Mouse (Mus musculus): ENCODE data around the gene Rasgrp2. TPM values are rescaled to one million over a fixed set of nuclear protein-coding genes. Genes with fewer than 3 reads are reported as not detected.
A peak's percentile ranks its signal among the peaks of the same experiment; 100 is the strongest.

Gene Rasgrp2
- polyA plus RNA-seq, 2 experiments, result 27.5 to 27.6 TPM

DNA sequence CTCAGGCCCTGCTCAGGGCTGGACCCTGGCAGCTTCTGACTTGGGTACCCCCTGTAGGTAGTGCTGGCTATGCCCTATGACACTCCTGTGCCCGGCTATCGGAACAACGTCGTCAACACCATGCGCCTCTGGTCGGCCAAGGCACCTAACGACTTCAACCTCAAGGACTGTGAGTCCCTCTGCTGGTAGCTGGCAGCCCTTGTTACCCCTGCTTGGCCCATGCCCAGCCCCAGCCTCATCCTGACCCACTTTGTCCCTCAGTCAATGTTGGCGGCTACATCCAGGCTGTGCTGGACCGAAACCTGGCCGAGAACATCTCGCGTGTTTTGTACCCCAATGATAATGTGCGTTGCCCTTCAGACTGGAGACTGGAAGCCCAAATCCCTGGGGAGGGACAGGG is 11.1 kb upstream of the Rasgrp2 start:
- ATAC-seq (ENCODE audit: low FRiP score, low read depth), result no peak

DNA sequence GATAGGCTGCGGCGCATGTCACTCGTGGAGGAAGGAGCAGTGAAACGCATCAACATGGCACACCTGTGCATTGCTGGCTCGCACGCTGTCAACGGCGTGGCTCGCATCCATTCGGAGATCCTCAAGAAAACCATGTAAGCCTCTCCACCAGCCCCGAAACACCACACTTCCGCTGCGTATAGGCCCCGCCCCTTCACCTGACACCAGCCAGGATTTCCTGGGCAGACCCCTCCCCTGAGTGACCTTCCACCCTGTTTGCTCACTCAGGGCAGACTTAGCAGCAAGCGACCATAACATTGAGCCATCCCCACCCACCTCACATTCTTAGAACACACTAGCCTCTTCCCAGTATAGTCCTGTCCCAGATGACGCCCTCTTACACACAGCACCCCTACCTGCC is 9.3 kb upstream of the Rasgrp2 start:
- no peak for DNase-seq (ENCODE audit: low spot score)

More for the DNA sequence above, 11.1 kb upstream of the Rasgrp2 start:
- no peak for TF ChIP-seq POLR2A (IDR thresholded peaks at IDR 0.05; ENCODE audit: borderline replicate concordance, extremely low read depth, insufficient read depth, insufficient read length)
- Histone ChIP-seq H3K27me3 (ENCODE audit: control insufficient read depth, insufficient read depth, low read length) (no peaks in the 10 kb centered on the region), H3K36me3 (ENCODE audit: control insufficient read depth, insufficient read depth, low read length) (no peaks in the 10 kb centered on the region), H3K9ac (ENCODE audit: low read depth, low read length, severe bottlenecking) (no peak overlapping the region), H3K27ac (replicated peaks; ENCODE audit: low read depth, low read length) (no peak overlapping the region), H3K4me1 (ENCODE audit: control insufficient read depth, insufficient read depth, low read length) (peaks cover 13% of the 10 kb centered on the region), H3K4me2 (replicated peaks; ENCODE audit: low read depth, low read length, severe bottlenecking) (no peak overlapping the region), H3K4me3 (replicated peaks; ENCODE audit: low read length) (no peak overlapping the region), H3K9me3 (ENCODE audit: control insufficient read depth, low read length) (no peaks in the 10 kb centered on the region)
- DNase-seq (ENCODE audit: low spot score), result no peak
- 75% methylated on average over 13 of the region's 13 CpGs for WGBS

GRCm38 (mm10) chr19:6390251-6390650 is 8.9 kb upstream of the Rasgrp2 start:
- WGBS, result 55% methylated on average over 6 of the region's 6 CpGs
- no peak for TF ChIP-seq POLR2A (IDR thresholded peaks at IDR 0.05; ENCODE audit: borderline replicate concordance, extremely low read depth, insufficient read depth, insufficient read length)
- no peak overlapping the region for H3K4me3 ChIP-seq (replicated peaks; ENCODE audit: low read length)
- no peak overlapping the region for H3K4me2 ChIP-seq (replicated peaks; ENCODE audit: low read depth, low read length, severe bottlenecking)
- ATAC-seq (ENCODE audit: low FRiP score, low read depth), result no peak
- H3K27ac ChIP-seq (replicated peaks; ENCODE audit: low read depth, low read length), result no peak overlapping the region
- no peaks in the 10 kb centered on the region for H3K9me3 ChIP-seq (ENCODE audit: control insufficient read depth, low read length)
- no peaks in the 10 kb centered on the region for H3K36me3 ChIP-seq (ENCODE audit: control insufficient read depth, insufficient read depth, low read length)
- no peaks in the 10 kb centered on the region for H3K27me3 ChIP-seq (ENCODE audit: control insufficient read depth, insufficient read depth, low read length)
- DNase-seq (ENCODE audit: low spot score), result no peak
- H3K4me1 ChIP-seq (ENCODE audit: control insufficient read depth, insufficient read depth, low read length), result peaks cover 8% of the 10 kb centered on the region
- no peak overlapping the region for H3K9ac ChIP-seq (ENCODE audit: low read depth, low read length, severe bottlenecking)

More for the DNA sequence above, 9.3 kb upstream of the Rasgrp2 start:
- H3K4me3 ChIP-seq (replicated peaks; ENCODE audit: low read length), result peak overlapping the region; percentile 27
- H3K9ac ChIP-seq (ENCODE audit: low read depth, low read length, severe bottlenecking), result peak overlapping the region; percentile 31; the same call in 1 of the 2 replicates
- TF ChIP-seq POLR2A (IDR thresholded peaks at IDR 0.05; ENCODE audit: borderline replicate concordance, extremely low read depth, insufficient read depth, insufficient read length), result no peak
- H3K4me1 ChIP-seq (ENCODE audit: control insufficient read depth, insufficient read depth, low read length), result peaks cover 8% of the 10 kb centered on the region
- peak overlapping the region; percentile 49 for H3K4me2 ChIP-seq (replicated peaks; ENCODE audit: low read depth, low read length, severe bottlenecking)
- H3K36me3 ChIP-seq (ENCODE audit: control insufficient read depth, insufficient read depth, low read length), result no peaks in the 10 kb centered on the region
- no peaks in the 10 kb centered on the region for H3K27me3 ChIP-seq (ENCODE audit: control insufficient read depth, insufficient read depth, low read length)
- WGBS, result 5% methylated on average over 16 of the region's 16 CpGs
- no peak for ATAC-seq (ENCODE audit: low FRiP score, low read depth)
- no peak overlapping the region for H3K27ac ChIP-seq (replicated peaks; ENCODE audit: low read depth, low read length)
- H3K9me3 ChIP-seq (ENCODE audit: control insufficient read depth, low read length), result no peaks in the 10 kb centered on the region

GRCm38 (mm10) chr19:6392743-6393393 is 6.3 kb upstream of the Rasgrp2 start:
- H3K27me3 ChIP-seq (ENCODE audit: control insufficient read depth, insufficient read depth, low read length), result no peaks in the 10 kb centered on the region
- no peak overlapping the region for H3K9ac ChIP-seq (ENCODE audit: low read depth, low read length, severe bottlenecking)
- H3K27ac ChIP-seq (replicated peaks; ENCODE audit: low read depth, low read length), result no peak overlapping the region
- ATAC-seq (ENCODE audit: low FRiP score, low read depth) (no peak), DNase-seq (ENCODE audit: low spot score) (no peak)
- H3K9me3 ChIP-seq (ENCODE audit: control insufficient read depth, low read length), result no peaks in the 10 kb centered on the region
- TF ChIP-seq POLR2A (IDR thresholded peaks at IDR 0.05; ENCODE audit: borderline replicate concordance, extremely low read depth, insufficient read depth, insufficient read length), result no peak
- H3K36me3 ChIP-seq (ENCODE audit: control insufficient read depth, insufficient read depth, low read length), result no peaks in the 10 kb centered on the region
- no peak overlapping the region for H3K4me3 ChIP-seq (replicated peaks; ENCODE audit: low read length)
- no peak overlapping the region for H3K4me2 ChIP-seq (replicated peaks; ENCODE audit: low read depth, low read length, severe bottlenecking)
- whole genome bisulfite sequencing, result 90% methylated on average over 14 of the region's 14 CpGs
- peaks cover 8% of the 10 kb centered on the region for H3K4me1 ChIP-seq (ENCODE audit: control insufficient read depth, insufficient read depth, low read length)

DNA sequence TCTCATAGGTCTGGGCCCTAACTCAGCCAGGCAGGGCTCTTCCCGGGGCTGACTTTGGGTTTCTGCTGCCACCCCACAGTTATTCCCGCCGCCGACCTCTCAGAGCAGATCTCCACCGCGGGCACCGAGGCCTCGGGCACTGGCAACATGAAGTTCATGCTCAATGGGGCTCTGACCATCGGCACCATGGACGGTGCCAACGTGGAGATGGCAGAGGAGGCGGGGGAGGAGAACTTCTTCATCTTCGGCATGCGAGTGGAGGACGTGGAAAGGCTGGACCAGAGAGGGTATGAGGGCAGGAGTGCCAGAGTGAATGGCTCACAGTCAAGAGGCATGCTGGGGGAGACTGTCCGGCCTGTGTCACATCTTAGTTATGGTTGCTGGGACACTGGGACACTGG is 5.5 kb upstream of the Rasgrp2 start:
- ATAC-seq (ENCODE audit: low FRiP score, low read depth) (no peak), DNase-seq (ENCODE audit: low spot score) (no peak)
- H3K9me3 ChIP-seq (ENCODE audit: control insufficient read depth, low read length), result no peaks in the 10 kb centered on the region
- H3K4me1 ChIP-seq (ENCODE audit: control insufficient read depth, insufficient read depth, low read length), result peaks cover 10% of the 10 kb centered on the region
- H3K27ac ChIP-seq (replicated peaks; ENCODE audit: low read depth, low read length), result no peak overlapping the region
- no peak overlapping the region for H3K9ac ChIP-seq (ENCODE audit: low read depth, low read length, severe bottlenecking)
- H3K4me2 ChIP-seq (replicated peaks; ENCODE audit: low read depth, low read length, severe bottlenecking), result no peak overlapping the region
- WGBS, result 89% methylated on average over 16 of the region's 16 CpGs
- no peak for TF ChIP-seq POLR2A (IDR thresholded peaks at IDR 0.05; ENCODE audit: borderline replicate concordance, extremely low read depth, insufficient read depth, insufficient read length)
- peaks cover 3% of the 10 kb centered on the region; the same call in 1 of the 2 replicates for H3K27me3 ChIP-seq (ENCODE audit: control insufficient read depth, insufficient read depth, low read length)
- H3K4me3 ChIP-seq (replicated peaks; ENCODE audit: low read length), result no peak overlapping the region
- no peaks in the 10 kb centered on the region for H3K36me3 ChIP-seq (ENCODE audit: control insufficient read depth, insufficient read depth, low read length)
